Mouse (Mus musculus) regulatory T cell (primary cell): ENCODE data around the gene Foxa3.

Source experiments
- in situ Hi-C: fragments of 300-600 bp; cut with MboI, MseI; formaldehyde crosslinking; loops from one replicate; pipeline ENCODE4 v1.15.1; 2025; ENCODE audit warnings: high pct_unique_total_duplicates

Foxa3 gene

DNA sequence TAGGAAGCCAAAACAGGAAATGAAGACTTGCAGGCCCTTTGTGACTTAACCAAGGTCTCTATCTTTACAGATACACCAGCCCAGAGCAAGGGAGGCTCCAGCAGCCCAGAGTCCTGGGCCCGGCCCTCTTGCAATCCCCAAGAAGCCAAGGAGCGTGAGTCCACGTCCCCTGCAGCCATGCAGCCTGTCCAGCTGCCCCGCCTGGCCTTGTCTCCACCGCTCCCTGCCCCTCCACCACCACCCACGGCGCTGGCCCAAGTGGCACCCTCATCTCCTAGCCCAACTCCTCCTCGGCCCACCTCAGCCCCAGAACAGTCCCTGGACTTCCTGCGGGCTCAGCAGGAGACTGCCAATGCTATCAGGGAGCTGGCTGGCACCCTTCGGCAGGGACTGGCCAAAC, 22.9 kb downstream of the Foxa3 start:
- in situ Hi-C loops = no loop called here

DNA sequence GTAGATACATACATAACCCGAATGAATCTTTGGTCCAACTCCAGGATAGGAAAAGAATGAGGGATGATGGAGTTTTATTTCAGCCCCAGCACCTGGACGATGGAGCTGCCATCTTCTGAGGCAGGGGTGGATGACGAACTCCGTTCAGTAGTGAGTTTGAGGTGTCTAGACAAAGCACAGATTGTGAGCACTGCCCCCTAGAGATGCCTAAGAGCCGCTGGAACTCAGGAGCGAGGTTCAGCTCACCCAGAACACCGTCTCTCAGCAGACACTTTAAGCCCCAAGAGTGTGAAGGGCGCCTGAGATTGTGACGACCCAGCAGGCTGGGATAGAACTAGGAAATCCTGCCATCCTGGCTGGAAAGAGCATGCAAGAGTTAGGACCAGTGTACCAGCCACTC, 24.5 kb downstream of the Foxa3 start:
- in situ Hi-C loops = no loop called here

DNA sequence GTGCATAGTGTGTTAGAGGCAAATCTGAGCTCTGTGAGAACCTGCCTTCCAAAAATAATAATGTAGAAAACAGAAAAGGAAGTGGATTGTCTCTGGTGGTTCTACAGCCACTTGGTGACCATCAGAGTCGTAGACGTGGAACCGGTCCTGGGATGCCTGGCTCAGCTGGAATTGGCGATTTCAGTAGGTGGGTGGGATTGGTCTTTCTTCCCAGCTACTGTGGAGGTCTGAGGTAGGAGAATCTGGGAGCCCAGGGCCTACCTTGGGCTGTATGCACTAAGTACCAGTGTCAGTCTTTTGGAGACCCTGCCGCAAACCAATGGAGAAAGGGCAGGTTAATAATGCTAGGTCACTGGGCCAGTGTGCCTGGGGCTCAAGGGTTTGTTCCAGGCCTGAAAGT, 30.3 kb downstream of the Foxa3 start:
- in situ Hi-C loops = no loop called here

DNA sequence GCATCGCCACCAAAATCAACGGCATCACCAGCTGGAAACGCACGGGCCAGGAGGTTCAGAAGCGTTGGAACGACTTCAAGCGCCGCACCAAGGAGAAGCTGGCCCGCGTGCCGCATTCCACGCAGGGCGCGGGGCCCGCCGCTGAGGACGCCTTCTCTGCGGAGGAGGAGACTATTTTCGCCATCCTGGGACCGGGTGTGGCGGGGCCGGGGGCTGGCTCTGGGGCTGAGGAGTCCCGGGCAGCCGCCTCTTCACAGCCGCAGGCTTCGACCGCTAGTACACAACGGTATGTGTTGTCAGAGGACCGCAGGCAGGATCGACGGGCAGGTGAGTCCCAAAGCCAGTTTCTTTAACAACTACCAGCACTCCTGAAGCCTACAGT, 31.1 kb downstream of the Foxa3 start:
- in situ Hi-C loops = no loop called here

DNA sequence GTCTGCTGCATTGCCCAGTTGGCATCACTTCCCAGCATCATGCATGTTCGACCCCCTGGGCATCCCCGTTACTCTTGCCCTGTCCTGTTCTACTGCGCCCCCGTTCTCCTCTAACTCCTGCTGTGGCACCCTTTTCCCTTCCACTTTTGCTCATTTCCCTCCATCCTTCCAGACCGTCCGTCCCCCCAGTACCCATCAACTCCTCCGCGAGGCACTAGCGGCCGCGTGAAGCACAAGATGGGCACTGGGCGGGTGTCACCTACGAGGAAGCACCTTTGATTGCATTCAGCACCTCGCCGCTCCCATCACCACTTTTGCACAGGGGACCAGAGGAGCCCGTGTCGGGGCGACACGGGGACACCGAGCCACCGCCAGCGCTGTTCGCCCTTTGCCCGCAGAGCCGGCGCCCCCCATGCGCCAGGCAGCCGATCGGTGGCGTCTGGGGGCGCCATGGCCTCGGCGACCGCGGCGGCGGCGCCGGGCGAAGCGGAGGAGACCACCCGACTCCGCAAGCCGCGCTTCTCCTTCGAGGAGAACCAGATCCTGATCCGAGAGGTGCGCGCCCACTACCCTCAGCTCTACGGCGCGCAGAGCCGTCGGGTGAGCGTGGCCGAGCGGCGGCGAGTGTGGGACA, 31.6 kb downstream of the Foxa3 start:
- in situ Hi-C loops = no loop called here

DNA sequence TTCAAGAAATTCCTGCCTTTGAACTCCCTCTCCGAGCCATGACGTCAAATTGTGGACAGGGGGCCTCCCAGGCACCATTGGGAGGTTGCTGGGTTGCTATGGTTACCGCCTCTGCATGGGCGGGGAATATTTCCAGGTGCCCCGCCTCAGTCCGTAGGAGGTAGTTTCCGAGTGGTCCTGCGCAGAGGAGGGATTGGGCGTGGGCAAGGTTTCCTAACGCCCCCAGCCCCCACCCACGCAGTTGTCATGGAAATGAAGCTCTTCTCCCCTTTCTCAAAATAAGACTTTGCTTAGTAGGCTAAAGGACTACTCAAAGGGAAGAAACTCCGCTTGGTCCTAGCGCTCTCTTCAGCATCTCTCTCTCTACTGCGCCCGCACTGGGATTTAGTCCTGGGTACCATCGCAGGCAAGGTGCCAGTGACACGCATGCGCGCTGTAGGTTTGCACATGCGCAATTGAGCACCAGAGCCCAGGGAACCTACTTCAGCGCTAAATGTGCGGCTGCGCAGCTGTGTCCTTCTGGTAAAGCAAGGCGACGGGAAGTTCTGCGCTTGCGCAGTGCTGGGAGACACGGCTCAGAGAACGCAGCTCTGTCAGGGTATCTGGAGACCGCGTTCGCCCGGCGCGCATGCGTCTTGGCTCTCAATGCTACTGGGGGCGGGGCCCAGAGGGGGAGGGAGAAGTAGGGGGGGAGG, 32.6 kb downstream of the Foxa3 start, which contains the start of gene Mypop:
Mypop (plus strand) TSS at position 645 of the 695 bp plus-strand sequence.
- in situ Hi-C loops = no loop called here

DNA sequence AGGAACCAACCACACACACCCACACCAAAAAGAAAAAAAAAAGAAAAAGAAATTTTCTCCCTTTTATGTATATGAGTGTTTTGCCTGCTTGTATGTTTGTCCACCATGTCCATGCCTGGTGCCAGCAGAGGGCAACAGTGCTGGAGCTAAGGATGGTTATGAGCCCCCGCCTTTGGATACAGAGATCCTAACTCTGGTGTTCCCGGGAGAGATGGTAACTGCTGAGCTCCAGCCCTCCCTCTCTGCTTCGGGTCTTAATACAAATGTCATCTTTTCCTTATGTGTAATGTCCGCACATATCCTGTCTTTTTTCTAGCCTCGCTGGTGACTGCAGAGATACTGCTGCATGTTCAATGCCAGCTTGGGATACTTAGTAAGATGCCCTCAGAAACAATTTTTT, 33.3 kb downstream of the Foxa3 start:
- in situ Hi-C loops = no loop called here

DNA sequence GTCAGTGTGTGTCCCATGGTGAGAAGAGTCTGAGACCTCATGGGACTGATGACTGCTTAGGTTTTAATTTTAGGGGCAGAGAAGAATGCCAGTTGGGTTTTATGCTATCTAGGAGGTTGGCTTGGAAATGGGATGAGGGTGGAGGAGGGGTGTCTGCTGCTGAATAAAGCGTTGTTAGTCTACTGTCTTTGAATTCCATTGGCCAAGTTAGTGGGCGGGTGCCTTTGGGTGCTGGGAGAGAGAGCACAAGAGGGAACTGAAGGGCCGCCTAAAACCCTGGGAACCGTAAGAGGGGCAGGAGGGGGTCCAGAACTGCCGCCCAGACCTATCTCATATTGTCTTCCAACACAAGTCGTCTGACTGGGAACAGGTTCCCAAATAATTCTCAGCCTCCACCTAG, 34.6 kb downstream of the Foxa3 start:
- in situ Hi-C loops = no loop called here

DNA sequence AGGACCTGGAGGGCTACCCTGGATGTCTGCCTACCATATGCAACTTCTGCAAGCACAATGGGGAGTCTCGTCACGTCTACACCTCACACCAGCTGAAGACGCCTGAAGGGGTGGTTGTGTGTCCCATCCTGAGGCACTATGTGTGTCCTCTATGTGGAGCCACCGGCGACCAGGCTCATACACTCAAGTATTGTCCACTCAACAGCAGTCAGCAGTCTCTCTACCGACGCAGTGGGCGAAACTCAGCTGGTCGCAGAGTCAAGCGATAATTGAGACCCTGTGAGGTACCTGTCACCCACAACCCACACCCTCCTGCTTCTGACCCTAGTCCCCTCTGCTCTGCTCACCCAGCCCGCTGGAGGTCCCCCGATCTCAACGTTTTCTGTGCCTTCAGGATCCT, 35.6 kb downstream of the Foxa3 start:
- in situ Hi-C loops = no loop called here

DNA sequence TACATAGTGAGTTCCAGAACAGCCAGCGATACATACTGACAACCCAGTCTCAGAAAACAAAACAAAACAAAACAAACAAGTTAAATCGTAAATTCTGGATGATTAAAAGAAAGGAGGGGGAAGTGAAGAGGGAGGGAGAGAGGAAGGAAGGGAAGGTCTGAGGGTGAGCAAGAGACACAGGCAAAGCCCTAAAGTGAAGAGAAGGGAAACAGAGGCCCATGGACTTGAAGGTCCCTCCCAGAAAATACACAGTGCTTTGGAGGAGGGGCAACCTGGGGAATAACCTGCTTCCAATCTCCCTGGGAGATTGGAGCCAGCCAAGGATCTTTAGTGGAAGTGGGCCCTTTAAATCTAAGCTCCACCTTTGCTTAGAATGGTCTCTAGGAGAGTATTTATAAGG, 36.2 kb downstream of the Foxa3 start, which contains the start of gene Nanos2:
Nanos2 (plus strand) TSS at position 301 of the 400 bp plus-strand sequence.
- in situ Hi-C loops = no loop called here

DNA sequence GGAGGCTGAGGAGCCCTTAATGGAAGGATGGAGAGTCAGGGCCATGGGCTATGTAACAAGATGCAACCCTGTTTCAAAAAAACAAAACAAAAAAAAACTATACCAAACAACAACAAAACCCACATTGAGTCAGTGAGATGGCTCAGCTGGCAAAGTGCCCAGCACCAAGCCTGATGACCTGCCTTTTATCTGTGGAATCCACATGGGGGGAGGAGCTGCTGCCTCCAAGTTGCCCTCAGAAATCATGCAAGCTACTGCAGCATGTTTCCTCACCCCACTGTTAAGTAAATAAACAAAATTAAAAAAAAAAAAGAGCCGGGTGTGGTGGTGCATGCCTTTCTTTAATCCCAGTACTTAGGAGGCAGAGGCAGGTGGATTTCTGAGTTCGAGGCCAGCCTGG, 36.8 kb downstream of the Foxa3 start:
- in situ Hi-C loops = no loop called here

DNA sequence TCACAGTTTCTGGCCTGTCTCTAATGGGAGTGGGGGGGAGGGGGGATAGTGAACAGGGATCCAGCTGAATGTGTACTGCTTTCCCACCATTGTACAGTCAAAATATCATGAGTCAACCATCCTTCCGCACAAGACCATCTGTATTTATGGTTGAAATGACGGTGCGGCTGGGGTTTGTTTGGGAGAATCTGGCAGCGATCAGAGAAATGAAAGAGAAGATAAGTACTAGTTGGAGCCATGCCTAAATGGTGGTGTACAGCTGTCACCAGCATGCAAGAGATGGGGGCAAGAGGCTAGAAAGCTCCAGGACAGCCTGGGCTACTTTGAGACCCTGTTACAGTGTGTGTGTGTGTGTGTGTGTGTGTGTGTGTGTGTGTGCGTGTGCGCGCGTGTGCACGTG, 45.0 kb downstream of the Foxa3 start:
- in situ Hi-C loops = no loop called here

DNA sequence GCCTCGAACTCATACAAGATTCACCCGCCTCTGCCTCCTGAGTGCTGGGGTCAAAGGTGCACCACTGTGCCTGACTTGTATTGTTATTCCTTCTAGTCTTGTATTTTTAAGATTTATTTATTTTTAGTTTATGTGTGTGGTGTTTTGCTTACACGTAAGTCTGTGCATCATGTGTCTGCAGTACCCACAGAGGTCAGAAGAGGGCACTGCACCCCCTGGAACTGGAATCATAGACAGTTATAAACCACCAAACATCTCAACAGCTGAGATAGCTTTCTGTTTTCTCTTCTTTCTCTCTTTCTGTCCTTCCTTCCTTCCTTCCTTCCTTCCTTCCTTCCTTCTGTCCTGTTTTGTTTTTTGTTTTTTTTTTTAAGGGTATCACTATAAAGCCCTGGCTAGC, 52.4 kb downstream of the Foxa3 start:
- in situ Hi-C loops = no loop called here

DNA sequence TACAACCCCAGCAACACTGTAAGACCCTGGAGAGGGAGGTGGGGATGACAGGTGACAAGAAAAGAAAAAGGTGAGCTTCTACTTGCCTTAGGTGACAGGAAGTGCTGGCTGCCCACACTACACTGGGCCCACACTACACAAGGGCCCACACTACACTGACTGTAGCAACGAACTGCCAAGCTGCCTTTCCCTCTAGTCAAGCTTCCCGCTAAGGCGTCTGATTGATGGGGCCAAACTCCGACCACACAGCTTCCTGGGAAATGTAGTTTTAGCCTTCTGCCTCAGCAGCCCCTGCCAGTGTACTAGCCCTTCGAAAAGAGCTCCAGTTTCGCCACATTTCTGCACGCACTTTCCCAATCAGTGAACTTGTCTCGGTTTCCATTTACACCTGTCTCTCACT, 55.7 kb downstream of the Foxa3 start:
- in situ Hi-C loops = no loop called here

DNA sequence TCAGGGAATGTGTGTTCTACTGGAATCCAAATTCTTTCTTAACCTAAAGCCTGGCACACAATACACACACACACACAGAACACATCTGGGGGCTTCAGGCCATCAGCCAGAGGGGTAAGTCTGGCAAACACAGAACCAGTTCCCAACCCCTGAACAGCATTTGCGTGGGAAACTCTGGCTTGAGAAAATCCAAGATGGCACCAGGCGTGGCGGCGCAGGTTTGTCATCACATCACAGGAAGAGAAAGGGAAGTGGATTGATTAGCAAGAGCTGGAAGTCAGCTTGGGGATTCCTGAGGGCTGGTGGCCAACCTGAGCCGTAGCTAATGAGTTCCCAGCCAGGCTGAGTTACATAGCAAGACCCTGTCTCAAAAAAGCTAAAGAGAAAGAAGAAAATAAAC, 58.0 kb downstream of the Foxa3 start:
- in situ Hi-C loops = no loop called here

DNA sequence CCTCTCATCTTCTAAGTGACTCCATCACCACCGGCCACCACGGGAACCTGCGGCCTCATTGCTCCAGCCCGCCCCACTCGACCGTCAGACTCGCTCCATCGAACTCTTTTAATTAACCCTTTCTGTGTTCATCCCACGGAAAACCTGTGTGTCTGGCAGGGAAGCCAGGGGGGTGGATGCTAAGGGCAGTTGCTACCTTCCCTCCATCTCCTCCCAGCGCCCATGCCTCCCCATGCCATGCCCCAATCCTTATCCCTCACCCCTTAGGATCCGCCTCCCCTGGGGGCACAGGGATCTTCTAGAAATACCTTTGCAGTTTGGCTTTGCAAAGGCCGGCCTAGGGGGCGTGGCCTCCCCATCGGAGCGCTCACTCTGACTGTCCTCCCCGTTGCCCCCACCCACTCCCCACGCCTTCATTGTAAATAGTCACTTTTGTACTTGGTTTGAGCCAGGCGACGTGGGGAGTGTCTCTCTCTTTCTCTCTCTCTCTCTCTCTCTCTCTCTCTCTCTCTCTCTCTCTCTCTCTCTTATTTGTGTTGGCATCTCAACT, 60.0 kb downstream of the Foxa3 start:
- in situ Hi-C loops = no loop called here
